Mouse (Mus musculus): ENCODE measurements around the gene Ect2l.

The Ect2l gene

DNA sequence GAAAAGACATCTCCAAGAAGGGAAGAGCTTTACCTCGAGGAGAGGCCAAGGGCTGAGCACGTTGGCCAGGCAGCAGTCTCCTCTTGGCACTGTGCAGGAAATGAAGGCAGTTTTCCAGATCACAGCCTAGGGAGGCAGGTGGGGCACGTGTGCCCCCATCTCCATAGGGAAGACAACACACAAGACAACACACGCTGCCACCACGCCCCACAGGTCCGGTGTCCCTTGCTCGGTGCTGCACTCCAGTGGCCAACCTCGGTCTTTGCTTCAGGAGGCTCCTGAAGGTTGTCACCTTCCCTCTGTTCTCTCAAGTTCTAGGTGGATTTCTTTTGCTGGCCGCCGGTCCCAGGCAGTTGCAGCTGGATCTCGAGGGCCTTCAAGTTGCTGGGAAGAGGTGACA, at the start of gene Ect2l:
Gene Ect2l, minus strand, starts transcription at position 165 of the 400 bp plus-strand sequence.
- no peak for DNase-seq (ENCODE audit: low spot score in 2 of 2)

DNA sequence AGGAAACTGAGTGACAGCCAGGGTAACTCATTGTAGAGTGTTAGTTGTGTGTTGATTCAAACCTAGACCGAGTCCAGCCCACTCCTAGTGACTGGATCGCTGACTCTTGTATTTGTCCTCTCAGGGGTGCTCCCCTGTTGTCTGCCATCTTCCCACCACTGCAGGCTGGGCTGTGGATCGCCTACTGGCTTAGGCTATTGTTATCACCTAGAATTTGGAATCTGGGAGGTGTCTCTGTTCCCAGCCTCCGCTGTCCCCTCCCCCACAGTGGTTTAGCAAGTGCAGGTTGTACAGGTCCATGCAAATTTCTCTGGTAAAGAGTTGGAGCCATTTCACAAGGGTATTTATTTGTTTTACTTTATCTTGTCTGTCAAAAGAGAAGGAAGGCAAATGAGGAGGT, 40.7 kb upstream of the Ect2l start:
- DNase-seq (ENCODE audit: low spot score in 2 of 2) = no peak

DNA sequence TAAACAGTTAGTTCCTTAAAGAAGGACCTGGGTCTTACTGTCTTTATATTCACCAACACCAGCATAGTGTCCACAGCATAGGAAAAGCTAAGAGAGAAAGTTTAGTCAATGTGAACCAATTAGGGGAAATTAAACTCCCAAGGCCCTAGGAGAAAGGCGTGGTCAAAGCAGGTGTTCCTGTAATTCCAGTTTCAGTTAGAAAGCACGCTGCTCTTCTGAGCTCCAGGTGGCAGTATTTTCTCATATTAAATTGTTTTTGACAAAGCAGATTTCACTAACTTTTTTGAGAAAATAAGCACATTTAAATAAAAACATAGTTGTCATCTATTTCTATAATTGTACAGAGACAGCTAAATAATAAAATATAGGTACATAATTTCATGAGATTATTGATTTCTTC, 32.9 kb upstream of the Ect2l start:
- DNase-seq (ENCODE audit: low spot score in 2 of 2) = no peak

DNA sequence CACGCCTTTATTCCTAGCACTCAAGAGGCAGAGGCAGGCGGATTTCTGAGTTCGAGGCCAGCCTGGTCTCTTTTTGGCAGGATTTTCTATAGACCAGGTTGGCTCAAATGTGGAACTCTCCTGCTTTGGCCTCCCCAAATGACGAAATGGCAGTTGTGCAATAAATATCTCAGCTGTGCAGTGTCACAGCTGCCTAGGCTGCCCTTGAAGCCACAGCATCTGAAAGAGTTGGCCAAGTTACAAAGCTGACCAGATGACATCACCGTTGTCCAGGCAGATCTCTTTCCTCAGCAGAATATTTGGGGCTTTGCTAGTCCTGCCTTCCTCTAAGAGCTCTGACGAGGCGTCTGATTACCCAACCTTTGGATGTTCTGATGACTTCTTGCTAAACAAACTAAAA, 26.5 kb upstream of the Ect2l start:
- DNase-seq (ENCODE audit: low spot score in 2 of 2) = no peak

DNA sequence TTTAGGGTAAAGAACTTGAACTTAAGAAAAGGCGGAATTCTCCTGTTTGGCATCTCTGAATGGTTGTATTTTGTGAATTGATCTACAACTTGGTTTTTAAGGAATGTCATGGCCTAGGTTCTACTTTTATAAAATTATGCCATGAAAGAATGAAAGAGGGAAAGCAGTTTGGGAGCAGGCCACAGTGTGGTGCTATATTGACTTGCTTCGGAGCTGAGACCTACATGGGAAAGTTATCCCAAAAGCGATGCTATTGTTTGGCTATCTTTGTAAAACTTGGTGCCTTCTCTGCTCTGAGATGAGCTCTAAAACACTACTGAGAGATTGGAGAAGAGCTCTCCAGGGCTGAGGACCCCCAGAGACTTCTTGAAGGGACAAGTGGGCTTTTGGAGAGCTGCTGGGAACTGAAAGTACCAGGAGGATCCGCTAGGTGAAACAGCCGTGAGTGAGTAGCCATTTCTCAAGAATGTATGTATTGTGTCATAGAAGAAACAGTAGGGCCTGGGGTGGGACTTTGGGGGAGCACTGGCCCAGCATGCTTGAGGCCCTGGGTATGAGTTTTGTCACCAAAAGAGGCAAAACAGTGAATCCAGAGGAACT, 25.7 kb upstream of the Ect2l start:
- DNase-seq (ENCODE audit: low spot score in 2 of 2) = peak in 1 of 2 experiments; percentile 9

DNA sequence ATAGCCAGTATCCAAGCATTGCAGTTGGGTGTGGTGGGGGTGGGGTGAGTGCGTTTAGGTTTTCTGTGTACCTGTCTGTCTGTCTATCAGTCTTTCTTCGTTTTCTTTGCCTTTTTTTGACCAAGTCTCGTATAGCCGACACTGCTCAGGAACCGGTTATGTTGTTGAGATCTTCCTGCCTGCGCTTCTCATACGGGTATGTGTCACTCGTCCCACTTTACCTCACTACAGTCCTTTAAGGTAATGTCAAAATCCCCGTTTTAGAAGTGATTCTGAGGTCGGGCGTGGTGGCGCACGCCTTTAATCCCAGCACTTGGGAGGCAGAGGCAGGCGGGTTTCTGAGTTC, 24.7 kb upstream of the Ect2l start:
- DNase-seq (ENCODE audit: low spot score in 2 of 2) = no peak

DNA sequence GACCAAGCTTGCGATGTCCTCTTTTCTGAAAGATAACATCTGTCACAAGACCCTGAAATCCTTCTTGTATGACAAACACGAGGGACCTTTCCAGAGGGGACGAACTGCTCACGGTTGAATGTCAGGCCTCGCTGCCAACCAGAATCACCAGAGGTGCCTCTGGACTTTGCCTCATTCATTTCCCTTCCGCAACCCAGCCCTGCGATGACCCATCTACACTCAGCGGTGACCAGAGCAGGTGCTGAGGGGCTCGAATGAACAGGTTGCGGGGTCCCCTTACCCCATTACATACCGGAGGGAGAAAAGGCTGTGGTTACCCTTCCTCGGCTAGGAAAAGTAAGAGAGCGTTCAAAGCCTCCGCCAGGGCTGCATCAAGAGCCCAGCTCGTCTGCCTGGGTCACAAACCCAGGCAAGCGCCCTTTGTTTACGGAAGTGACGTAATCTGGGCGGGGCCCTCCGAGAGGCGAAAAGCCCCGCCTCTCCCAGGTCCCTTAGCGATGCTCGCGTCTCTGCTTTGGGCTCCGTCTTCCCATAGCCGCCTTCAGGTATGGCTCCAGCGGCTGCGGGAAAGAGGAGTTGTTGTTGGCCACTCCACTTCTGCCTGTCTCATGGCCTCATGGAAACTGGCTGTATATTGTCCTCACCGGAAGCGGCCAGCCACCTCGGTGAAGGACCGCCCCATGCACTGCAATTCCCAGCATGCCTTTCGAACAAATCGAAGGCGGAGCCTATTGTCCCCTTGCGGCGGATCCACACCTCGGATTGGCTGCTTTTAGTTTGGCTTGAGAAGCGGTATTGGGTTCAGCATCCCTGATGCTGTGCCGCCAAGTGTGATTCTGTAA, 24.1 kb upstream of the Ect2l start, which contains the start of gene Ccdc28a:
Gene Ccdc28a, minus strand, starts transcription at position 439 of the 842 bp plus-strand sequence.
- peak; percentile 88 to 94 for DNase-seq (ENCODE audit: low spot score in 2 of 2)

DNA sequence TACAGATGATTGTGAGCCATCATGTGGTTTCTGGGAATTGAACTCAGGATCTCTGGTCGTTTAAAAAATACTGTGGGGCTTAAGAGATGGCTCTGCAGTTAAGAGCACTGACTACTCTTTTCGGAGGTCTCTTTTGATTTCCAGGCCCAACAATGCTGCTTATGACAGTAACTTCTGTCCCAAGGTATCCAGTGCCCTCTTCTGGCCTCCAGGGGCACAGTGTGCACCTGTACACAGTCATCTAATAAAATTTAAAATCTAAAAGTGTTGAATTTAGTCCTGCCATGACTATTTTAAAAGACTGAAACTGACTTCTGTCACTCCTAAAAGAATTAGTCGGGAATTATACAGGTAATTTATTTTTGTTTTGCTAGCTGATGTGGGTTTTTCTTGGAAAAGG, 23.2 kb upstream of the Ect2l start:
- no peak for DNase-seq (ENCODE audit: low spot score in 2 of 2)

DNA sequence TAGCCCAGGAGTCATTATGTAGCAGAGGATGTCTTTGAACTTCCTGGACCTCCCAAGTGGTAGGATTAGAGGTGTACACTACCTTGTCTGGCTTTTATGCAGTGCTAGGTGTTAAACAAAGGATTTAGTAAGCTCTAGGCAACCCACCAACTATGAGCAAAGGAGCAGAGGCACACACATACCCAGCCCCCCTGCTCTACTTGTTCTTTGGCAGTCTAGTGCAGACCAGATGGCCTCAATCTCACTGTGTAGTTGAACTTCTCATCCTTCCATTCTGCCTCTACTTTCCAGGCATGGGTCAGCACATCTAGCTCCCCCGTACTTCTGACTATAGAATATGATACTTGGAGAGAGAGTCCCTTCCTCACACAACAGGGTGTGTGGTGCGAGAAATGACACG, 13.7 kb upstream of the Ect2l start:
- no peak for DNase-seq (ENCODE audit: low spot score in 2 of 2)

DNA sequence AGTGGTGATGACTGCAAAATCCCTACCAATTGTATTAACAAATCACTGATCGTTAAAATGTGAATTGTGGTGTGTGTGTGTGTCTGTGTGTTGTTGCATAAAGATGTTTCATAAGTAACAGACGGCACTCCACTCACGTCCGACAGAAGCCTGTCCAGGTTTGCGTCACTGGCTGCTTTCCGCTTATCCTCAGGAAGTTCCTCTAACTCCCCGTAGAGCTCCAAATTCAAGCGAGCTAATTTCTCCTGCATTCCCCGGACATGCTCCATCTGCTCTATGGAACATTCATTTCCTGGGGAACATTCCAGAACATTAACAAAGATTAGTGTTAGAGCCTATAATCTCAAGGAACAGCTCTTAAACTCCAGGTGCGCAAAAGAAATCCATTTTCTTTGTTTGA, 8.7 kb upstream of the Ect2l start:
- DNase-seq (ENCODE audit: low spot score in 2 of 2) = no peak

DNA sequence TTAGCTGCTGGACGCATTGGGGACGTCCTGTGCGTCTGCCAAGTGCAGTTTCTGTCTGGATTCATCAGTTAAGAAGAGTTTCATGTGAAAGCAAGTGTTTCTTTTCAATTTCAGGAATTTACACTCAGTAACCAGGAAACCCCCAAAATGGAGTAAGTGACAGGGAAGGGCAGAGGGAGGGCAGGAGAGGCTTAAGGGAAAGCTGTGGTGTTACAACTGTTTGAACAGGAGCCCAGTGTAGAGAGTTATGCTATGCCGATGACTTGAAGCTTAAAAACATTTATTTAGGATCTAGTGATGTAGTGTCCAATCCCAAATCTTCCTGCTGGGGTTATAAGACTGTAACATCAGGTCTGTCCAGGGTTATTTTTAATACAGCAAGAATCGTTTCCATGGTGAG, 3.4 kb upstream of the Ect2l start:
- no peak for DNase-seq (ENCODE audit: low spot score in 2 of 2)

DNA sequence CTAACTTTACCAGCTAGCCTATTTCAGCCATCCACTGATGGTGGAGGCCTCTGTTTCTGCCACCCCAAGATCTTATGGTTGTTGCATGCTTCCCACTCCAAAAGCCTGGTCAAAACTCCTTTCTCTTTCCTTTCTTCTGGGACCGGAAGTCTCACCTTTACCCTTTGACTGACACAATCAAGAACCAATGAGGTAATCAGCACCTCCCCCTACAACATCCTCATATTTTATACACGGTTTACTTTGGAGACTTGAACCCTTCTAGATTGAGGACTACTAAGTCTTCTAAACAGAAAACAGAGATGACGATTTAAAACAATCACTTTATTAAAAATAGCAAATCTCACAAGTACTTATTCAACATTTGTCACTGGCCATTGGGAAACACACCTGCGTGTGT, 2.7 kb upstream of the Ect2l start:
- DNase-seq (ENCODE audit: low spot score in 2 of 2) = no peak

DNA sequence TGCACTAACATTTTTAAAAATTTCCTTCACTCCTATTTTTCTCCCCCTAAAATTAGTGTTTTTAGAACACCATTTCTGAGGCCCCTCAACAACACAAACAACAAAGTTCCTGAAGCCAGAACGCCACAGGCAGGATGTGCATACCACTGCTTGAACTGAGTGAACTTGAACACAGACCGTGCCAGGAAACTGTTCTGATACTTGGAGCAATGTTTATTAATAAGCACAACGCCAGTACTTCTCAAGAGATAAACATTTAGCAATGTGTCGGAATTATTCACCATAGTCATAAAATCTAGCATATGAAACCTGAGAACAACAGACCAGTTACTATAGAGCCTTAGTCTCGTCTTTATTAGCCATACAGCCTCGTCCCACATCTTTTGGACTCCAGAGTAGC, 571 bp downstream of the Ect2l start:
- DNase-seq (ENCODE audit: low spot score in 2 of 2) = no peak

DNA sequence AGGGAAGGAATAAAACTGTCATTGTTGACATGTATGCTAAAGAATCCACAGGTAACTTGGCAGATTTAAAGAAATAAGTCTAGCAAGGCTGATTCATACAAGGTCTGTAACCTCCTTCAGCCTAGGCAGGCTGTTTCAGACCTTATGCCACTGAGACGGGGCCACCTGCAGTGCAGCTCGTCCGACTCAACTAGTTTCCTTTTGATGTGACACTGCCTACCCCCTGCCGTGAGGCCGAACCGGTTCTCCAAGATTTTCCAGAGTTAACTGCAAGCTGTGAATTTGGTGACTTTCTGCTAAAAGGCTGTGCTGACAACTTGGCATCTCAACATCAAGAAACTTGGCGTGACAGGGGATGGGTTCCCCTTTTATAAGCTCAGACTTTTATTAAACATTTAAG, 6.6 kb downstream of the Ect2l start:
- DNase-seq (ENCODE audit: low spot score in 2 of 2) = no peak

DNA sequence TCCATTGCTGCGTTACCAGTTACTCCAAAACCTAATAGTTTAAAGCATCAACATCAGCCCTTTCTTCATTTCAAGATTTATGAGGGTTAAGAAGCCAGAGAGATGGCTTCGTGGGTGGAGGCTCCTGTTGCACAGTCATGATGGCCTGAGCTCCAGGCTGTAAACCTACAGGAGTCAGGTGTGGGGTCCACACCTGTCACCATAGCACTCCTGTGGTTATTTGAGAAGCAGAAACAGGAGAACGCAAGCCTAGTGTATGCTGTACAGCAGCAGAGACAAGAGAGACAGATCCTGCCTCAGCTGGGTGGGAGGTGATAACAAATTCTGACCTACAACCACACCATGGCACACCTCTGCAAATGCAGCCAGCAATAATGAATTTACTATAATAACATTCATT, 8.3 kb downstream of the Ect2l start:
- no peak for DNase-seq (ENCODE audit: low spot score in 2 of 2)

DNA sequence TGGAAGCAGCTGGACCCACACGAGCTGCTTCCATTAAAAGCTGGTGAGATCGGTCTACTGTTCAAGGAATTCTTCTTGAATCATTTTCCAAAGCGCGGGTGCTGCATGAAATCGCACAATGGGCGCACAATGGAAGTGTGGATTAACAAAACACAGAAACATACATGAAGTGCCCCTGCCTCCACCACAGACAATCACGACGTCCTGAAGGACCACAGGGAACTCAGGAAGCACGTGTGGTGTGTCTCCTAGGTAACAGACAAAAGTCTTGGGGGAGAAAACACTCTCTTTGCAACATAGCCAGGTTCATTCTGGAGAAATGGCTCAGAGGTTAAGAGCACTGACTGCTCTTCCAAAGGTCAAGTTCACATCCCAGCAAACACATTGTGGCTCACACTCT, 10.0 kb downstream of the Ect2l start:
- no peak for DNase-seq (ENCODE audit: low spot score in 2 of 2)

DNA sequence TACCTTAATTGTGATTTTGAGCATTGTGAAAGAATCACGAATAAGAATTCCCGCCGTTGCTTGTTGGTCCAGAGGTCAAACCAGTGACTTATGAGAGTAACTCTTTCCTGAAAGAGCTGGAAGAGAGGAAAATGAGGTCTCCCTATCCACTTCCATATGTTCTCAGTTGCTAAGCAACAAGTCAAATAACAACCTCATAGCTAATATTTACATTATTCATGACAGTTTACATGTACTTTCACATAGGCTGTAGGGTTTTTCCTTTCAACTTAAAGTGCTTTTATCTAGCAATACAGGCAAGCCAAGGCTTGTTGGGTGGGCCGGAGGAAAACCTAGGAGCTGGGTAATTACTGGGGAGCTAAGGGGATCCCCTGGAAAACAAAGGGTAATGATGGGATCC, 10.8 kb downstream of the Ect2l start:
- no peak for DNase-seq (ENCODE audit: low spot score in 2 of 2)

DNA sequence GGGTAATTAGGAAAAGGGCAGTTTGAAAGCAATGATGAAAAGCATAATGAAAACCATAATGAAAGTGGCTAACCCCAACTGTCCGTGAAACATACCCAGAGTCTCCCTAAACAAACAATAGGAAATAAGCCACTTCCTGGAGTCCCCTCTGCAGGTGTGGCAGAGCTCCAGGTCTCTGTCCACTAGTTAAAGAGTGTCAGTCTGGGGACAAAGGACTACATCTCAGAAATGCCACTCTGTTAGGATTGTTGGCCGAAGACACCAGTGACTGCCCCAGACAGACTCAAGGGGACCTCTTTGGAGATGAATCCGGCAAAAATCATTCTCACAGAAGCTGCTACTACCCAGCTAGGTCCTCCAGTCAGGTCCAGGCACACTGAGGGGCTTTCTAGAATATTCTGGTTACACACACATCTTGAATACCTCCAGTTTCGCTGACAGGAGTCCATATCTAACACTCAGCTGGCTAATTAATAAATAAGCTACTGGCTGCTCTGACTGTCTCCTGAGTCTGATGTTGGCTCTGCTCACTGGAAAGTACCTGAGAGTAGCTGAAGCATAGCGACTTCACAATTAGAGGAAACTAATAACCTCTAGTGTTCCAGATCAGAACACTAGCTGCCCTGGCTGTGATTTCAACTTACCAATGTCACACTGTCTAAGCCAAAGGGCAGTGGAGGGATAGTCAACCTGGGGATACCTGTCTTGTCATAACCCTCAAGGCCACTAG, 12.2 kb downstream of the Ect2l start:
- no peak for DNase-seq (ENCODE audit: low spot score in 2 of 2)

DNA sequence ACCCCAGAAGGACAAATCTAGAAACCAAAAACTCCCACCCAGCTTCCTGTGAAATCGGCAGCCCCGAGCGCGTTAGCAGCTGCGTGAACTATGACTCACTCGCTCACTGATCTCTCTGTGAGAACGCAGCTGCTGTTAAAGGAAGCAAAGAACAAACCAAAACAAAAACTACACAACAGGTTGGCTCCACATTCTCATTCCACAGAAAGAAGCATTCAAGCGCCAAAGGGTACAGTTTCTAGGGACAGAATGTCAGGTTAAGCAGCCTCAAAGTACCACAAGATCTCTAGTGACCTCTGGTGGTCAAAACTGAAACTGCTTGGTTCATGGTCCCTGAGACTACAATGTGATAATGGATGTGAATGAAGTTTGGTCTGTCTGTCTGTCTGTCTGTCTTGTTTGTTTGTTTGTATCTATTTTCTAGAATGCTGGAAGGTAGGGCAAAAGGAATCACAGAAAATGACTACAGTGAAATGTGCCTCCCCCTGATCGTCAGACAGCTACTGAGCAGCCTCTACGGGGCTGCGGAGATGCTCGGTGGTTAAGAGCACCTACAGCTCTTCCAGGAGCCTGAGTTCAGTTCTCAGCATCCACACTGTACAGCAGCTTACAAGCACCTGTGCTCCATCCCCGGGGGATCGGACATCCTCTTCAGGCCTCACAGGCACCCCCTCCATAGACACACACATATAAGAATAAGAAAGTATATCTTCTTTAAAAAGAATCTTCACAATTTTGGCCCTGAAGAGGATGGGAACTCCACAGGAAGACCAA, 13.3 kb downstream of the Ect2l start:
- peak in 1 of 2 experiments; percentile 63 for DNase-seq (ENCODE audit: low spot score in 2 of 2)

DNA sequence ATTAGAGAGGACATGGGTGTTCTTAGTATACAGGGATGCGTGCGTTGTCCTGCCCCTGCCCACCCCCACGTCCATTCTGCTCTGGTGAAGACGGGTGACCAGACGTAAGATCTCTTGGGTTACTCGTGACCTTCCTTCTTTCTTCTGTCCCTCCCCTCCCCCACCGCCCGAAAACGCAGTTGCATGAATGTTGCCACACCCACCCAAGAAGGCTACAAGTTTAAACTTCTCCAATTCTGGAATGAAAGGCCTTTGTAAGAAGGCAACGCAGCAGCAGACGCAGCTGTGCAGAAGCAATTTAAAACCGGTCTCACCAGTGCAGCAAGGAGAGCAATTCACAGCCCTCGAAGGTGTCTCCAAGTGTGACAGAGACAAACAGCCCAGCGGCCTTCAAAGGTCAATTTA, 16.0 kb downstream of the Ect2l start:
- DNase-seq (ENCODE audit: low spot score in 2 of 2) = no peak

DNA sequence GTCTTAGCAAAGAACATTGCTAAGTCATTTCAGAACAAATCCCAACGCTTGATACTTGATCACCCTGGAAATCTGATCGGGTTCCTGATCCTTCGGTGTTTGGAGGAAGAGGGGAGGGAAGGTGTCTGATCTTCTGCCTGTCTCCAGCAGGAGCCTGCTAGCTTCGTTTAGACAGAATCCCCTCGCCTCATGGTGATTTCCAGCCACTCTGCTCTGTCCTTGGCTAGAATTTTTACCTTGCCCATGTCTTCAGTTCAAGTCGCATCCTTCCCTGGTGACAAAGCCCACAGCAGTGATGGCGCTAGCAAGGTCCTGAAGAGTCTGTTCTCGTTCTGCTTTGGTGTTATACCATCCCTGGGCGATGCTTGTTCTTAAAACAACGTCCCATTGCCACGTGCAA, 16.5 kb downstream of the Ect2l start:
- DNase-seq (ENCODE audit: low spot score in 2 of 2) = no peak

DNA sequence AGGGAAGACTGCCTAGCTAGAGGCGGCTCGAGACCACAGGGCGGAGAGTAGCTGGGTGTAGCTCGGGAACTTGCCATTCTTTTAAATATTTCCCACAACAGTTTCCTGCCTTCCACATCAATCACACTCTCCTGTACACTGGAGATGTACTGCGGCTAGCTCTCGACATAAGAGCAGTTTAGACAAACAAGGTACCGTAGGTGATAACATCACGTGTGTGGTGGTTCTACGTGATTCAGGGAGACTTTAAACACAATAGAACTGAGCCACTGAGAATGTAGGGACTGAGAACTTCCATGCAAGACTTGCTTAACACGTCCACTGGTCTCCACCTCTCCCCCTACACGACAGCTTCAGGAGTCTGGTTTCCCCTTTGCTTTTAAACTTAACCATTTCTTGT, 17.5 kb downstream of the Ect2l start:
- DNase-seq (ENCODE audit: low spot score in 2 of 2) = no peak
